17 mouse cellular contexts compared by ENCODE assay signal in the genomic region with DNA sequence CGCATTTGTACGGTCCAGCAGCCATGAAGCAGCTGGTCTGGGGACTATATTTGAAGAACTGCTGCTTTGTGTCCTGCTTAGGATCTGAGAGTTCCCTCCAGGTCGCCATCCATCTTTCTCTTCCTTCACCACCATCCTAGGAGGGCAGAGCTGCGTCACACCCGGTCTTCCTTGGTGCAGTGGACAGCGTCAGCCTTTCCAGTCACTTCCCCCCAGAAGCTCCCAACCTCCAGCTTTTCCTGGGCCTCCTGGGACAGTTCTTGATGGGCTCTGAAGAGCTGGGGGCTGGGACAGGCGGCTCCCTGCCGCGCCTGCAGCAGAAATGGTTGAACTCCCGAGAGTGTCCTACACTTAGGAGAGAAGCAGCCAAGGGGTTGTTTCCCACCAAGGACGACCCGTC. TPM values are rescaled to one million over a fixed set of nuclear protein-coding genes. Genes with fewer than 3 reads are reported as not detected.
DNase-seq lines count a peak whose midpoint lies in the region; ATAC-seq lines count a peak whose summit lies in the region.
"Had no signal": no experiment of that assay in that cellular context is flagged by ENCODE, and none has a peak within 500 bp of the region (broad histone marks: within the 10 kb centered on the region; RNA-seq: fewer than 3 reads in every experiment).

No protein-coding gene starts in this region.

- WGBS in liver, embryonic 16.5 days (ENCODE audit: insufficient replicate concordance) = 19% methylated on average over 10 of the region's 12 CpGs

- H3K27me3 ChIP-seq in liver, embryonic 16.5 days (ENCODE audit: control insufficient read depth, insufficient read depth, low read depth, low read length) = no peaks in the 10 kb centered on the region
- H3K27me3 ChIP-seq: kidney, embryonic 15.5 days; limb, embryonic 15.5 days; midbrain, embryonic 13.5 days had no signal

- H3K4me3 ChIP-seq in liver, embryonic 16.5 days (ENCODE audit: low read depth, low read length) = no peak overlapping the region
- H3K4me3 ChIP-seq: kidney, embryonic 15.5 days; layer of hippocampus, adult 2 months; limb, embryonic 15.5 days; midbrain, embryonic 13.5 days had no signal

- peak; percentile 13 for DNase-seq in cerebellum, adult 9-11 months
- no peak for DNase-seq in cerebellum, postnatal 10 days
- peak; percentile 11 for DNase-seq in urinary bladder, adult 2 months (ENCODE audit: low spot score)
- no peak for DNase-seq in urinary bladder, postnatal 14 days (ENCODE audit: low spot score)
- DNase-seq in left cerebral cortex, postnatal 25 days (ENCODE audit: low spot score in 2 of 2) = no peak
- DNase-seq in frontal cortex, adult 2 months (ENCODE audit: extremely low spot score in 1 of 2, low spot score in 1 of 2) = no peak
- DNase-seq: adrenal gland, adult 8-10 months; cerebellum, adult 9-10 months; right cerebral cortex, postnatal 14 days had no signal

- no peak for ATAC-seq in liver, embryonic 16.5 days (ENCODE audit: low read depth)
- ATAC-seq in inflammation-experienced regulatory T-cells, adult 6 months = no peak
- ATAC-seq: forebrain, embryonic 14.5 days; hindbrain, embryonic 16.5 days; midbrain, embryonic 13.5 days had no signal

- intact Hi-C loops in left cerebral cortex, postnatal 25 days (cut with DNase I) = loop anchor here (1.0 kb wide), 1 partner anchor 10 kb away; no protein-coding TSS in a partner anchor

- H3K27ac ChIP-seq in liver, embryonic 16.5 days (ENCODE audit: low read length) = peak overlapping the region; percentile 50; the same call in 1 of the 2 replicates
- H3K27ac ChIP-seq: kidney, embryonic 15.5 days; layer of hippocampus, adult 2 months; limb, embryonic 15.5 days; midbrain, embryonic 13.5 days had no signal

- no peaks in the 10 kb centered on the region for H3K36me3 ChIP-seq in liver, embryonic 16.5 days (ENCODE audit: control insufficient read depth, insufficient read depth)
- H3K36me3 ChIP-seq: kidney, embryonic 15.5 days; limb, embryonic 15.5 days; midbrain, embryonic 13.5 days had no signal

- H3K4me2 ChIP-seq in liver, embryonic 16.5 days (ENCODE audit: low read depth, low read length) = no peak overlapping the region
- H3K4me2 ChIP-seq: kidney, embryonic 15.5 days; limb, embryonic 15.5 days; midbrain, embryonic 13.5 days had no signal

- H3K9me3 ChIP-seq in liver, embryonic 16.5 days (replicated peaks; ENCODE audit: control insufficient read depth, low read length) = no peaks in the 10 kb centered on the region
- H3K9me3 ChIP-seq: kidney, embryonic 15.5 days; limb, embryonic 15.5 days had no signal

- no peak overlapping the region for H3K9ac ChIP-seq in liver, embryonic 16.5 days (ENCODE audit: low read depth, low read length)
- H3K9ac ChIP-seq: kidney, embryonic 15.5 days; limb, embryonic 15.5 days; midbrain, embryonic 13.5 days had no signal

- peaks cover 5% of the 10 kb centered on the region for H3K4me1 ChIP-seq in liver, embryonic 16.5 days (ENCODE audit: control insufficient read depth, low read depth, low read length)
- H3K4me1 ChIP-seq: limb, embryonic 15.5 days had no signal

RNA-seq across cellular contexts. Expression of gene Coro2a, which starts 27.2 kb away (rescaled TPM):
- polyA plus RNA-seq in urinary bladder, adult 2 months (2012; rRNA removed) = 6.4 and 7.0 TPM in 2 replicates
- polyA plus RNA-seq in liver, embryonic 16.5 days (2015; fragmentation: Nextera tagmentation; extraction: Ambion mirVana) = 2.7 and 3.9 TPM in 2 replicates
- total RNA-seq in left cerebral cortex, postnatal 25 days (2021) = 10 to 100 TPM; 26.2 to 29.7 TPM
- 13.3 and 15.2 TPM in 2 replicates for polyA plus RNA-seq in frontal cortex, adult 2 months (2012; rRNA removed)
- 100 to 1,000 TPM in 2 of 3 experiments, 10 to 100 TPM in 1; 81.9 to 140 (median 126) TPM for polyA plus RNA-seq in inflammation-experienced regulatory T-cells, adult 6 months (2017; shearing (Covaris generic))

RNA-seq across cellular contexts. Expression of gene Trim14, which starts 38.9 kb away (rescaled TPM):
- polyA plus RNA-seq in urinary bladder, adult 2 months (2012; rRNA removed) = 5.0 and 5.7 TPM in 2 replicates
- polyA plus RNA-seq in liver, embryonic 16.5 days (2015; fragmentation: Nextera tagmentation; extraction: Ambion mirVana) = 8.2 and 9.0 TPM in 2 replicates
- 1 to 10 TPM in 1 of 2 experiments, under 1 TPM in 1; 0.76 to 1.4 TPM for total RNA-seq in left cerebral cortex, postnatal 25 days (2021)
- polyA plus RNA-seq in frontal cortex, adult 2 months (2012; rRNA removed) = 1.00 and 1.1 TPM in 2 replicates
- polyA plus RNA-seq in inflammation-experienced regulatory T-cells, adult 6 months (2017; shearing (Covaris generic)) = 10 to 100 TPM; 19.2 to 34.4 (median 32.0) TPM

Comparison
In these comparisons a context has a peak if more than half of its experiments do, and no peak if none do; other contexts are left out.
1. DNase-seq: peak in cerebellum, adult 9-11 months (single experiment) and urinary bladder, adult 2 months (single experiment); none in cerebellum, postnatal 10 days (0 of 2), urinary bladder, postnatal 14 days (single experiment), left cerebral cortex, postnatal 25 days (0 of 2) and frontal cortex, adult 2 months (0 of 2).